Mouse (Mus musculus): ENCODE measurements around the gene Cdc42bpa. TPM values are rescaled to one million over a fixed set of nuclear protein-coding genes. Genes with fewer than 3 reads are reported as not detected.

Gene Cdc42bpa
- polyA plus RNA-seq, 1 experiment, result 80.2 TPM

DNA sequence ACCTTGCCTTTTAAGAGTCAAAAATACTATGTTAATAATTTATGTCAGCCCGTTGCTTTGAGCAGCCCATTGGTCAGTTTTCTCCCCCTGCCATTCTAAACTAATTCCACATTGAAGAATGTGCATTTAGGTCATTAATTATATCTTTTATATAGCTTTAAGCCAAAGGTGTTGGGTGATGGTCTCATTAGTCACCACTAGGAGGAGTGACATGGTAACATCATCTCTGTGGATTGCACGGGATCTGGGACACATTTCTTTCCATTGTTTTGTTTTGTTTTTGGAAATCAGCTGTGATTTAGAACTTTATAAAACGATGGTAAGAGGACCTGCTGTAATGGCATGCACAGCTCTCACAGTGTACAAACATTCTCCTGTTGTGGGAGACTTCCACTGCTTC is 171.1 kb downstream of the Cdc42bpa start:
- 65% methylated on average over 3 of the region's 3 CpGs for WGBS
- TF ChIP-seq POLR2A (IDR thresholded peaks at IDR 0.05; ENCODE audit: insufficient read depth, low read depth, low read length) (no peak), CTCF (IDR thresholded peaks at IDR 0.05; ENCODE audit: insufficient read depth, low read depth, low read length) (no peak)

GRCm38 (mm10) chr1:180132187-180132586 is 171.9 kb downstream of the Cdc42bpa start:
- Histone ChIP-seq H3K4me1 (ENCODE audit: control insufficient read depth, insufficient read depth, low read length) (no peaks in the 10 kb centered on the region), H3K4me3 (ENCODE audit: insufficient read depth, low read depth, low read length) (no peak overlapping the region), H3K27ac (ENCODE audit: insufficient read depth, low read depth, low read length) (no peak overlapping the region)
- TF ChIP-seq POLR2A (IDR thresholded peaks at IDR 0.05; ENCODE audit: insufficient read depth, low read depth, low read length), result no peak
- TF ChIP-seq CTCF (IDR thresholded peaks at IDR 0.05; ENCODE audit: insufficient read depth, low read depth, low read length), result no peak
- 92% methylated on average over 4 of the region's 4 CpGs for WGBS

More for the DNA sequence above, 171.1 kb downstream of the Cdc42bpa start:
- no peaks in the 10 kb centered on the region for H3K4me1 ChIP-seq (ENCODE audit: control insufficient read depth, insufficient read depth, low read length)
- H3K4me3 ChIP-seq (ENCODE audit: insufficient read depth, low read depth, low read length), result no peak overlapping the region
- no peak overlapping the region for H3K27ac ChIP-seq (ENCODE audit: insufficient read depth, low read depth, low read length)

- H3K27ac ChIP-seq (ENCODE audit: insufficient read depth, low read depth, low read length), result no peak overlapping the region
- TF ChIP-seq POLR2A (IDR thresholded peaks at IDR 0.05; ENCODE audit: insufficient read depth, low read depth, low read length) (no peak), CTCF (IDR thresholded peaks at IDR 0.05; ENCODE audit: insufficient read depth, low read depth, low read length) (no peak)
- peaks cover 11% of the 10 kb centered on the region for H3K4me1 ChIP-seq (ENCODE audit: control insufficient read depth, insufficient read depth, low read length)
- H3K4me3 ChIP-seq (ENCODE audit: insufficient read depth, low read depth, low read length), result no peak overlapping the region
- 55% methylated on average over 4 of the region's 4 CpGs for WGBS
Observed at GRCm38 (mm10) chr1:180139158-180139557, 178.9 kb downstream of the Cdc42bpa start.

DNA sequence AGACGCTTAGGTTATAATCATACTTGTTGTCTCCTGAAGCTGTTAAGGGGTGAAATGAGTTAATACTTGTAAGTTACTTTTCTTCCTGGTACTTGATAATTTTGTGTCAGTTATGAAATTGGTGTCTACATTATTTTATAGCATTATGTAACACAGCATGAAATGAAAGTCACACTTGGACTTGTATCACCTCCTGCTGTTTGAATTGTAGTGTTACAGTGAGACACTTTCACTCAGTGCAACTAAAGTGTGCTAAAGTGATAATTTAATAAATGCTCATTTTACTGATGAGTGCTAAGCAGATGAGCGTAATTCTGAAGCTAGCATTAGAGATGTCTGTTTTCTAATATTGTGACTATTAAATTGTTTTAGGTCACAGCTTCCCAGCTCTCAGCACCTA is 180.7 kb downstream of the Cdc42bpa start:
- H3K4me1 ChIP-seq (ENCODE audit: control insufficient read depth, insufficient read depth, low read length), result peaks cover 11% of the 10 kb centered on the region
- WGBS, result 67% methylated on average over 2 of the region's 2 CpGs
- H3K4me3 ChIP-seq (ENCODE audit: insufficient read depth, low read depth, low read length), result no peak overlapping the region
- TF ChIP-seq POLR2A (IDR thresholded peaks at IDR 0.05; ENCODE audit: insufficient read depth, low read depth, low read length) (no peak), CTCF (IDR thresholded peaks at IDR 0.05; ENCODE audit: insufficient read depth, low read depth, low read length) (no peak)
- H3K27ac ChIP-seq (ENCODE audit: insufficient read depth, low read depth, low read length), result no peak overlapping the region

- Histone ChIP-seq H3K4me3 (ENCODE audit: insufficient read depth, low read depth, low read length) (no peak overlapping the region), H3K4me1 (ENCODE audit: control insufficient read depth, insufficient read depth, low read length) (no peaks in the 10 kb centered on the region), H3K27ac (ENCODE audit: insufficient read depth, low read depth, low read length) (no peak overlapping the region)
- WGBS, result 85% methylated on average over 4 of the region's 4 CpGs
- TF ChIP-seq POLR2A (IDR thresholded peaks at IDR 0.05; ENCODE audit: insufficient read depth, low read depth, low read length), result no peak
- TF ChIP-seq CTCF (IDR thresholded peaks at IDR 0.05; ENCODE audit: insufficient read depth, low read depth, low read length), result no peak
Observed at GRCm38 (mm10) chr1:180148036-180148435, 187.8 kb downstream of the Cdc42bpa start.

GRCm38 (mm10) chr1:180148563-180148962 is 188.3 kb downstream of the Cdc42bpa start:
- H3K4me3 ChIP-seq (ENCODE audit: insufficient read depth, low read depth, low read length), result no peak overlapping the region
- H3K4me1 ChIP-seq (ENCODE audit: control insufficient read depth, insufficient read depth, low read length), result no peaks in the 10 kb centered on the region
- 92% methylated on average over 4 of the region's 4 CpGs for WGBS
- no peak for TF ChIP-seq POLR2A (IDR thresholded peaks at IDR 0.05; ENCODE audit: insufficient read depth, low read depth, low read length)
- no peak for TF ChIP-seq CTCF (IDR thresholded peaks at IDR 0.05; ENCODE audit: insufficient read depth, low read depth, low read length)
- no peak overlapping the region for H3K27ac ChIP-seq (ENCODE audit: insufficient read depth, low read depth, low read length)

DNA sequence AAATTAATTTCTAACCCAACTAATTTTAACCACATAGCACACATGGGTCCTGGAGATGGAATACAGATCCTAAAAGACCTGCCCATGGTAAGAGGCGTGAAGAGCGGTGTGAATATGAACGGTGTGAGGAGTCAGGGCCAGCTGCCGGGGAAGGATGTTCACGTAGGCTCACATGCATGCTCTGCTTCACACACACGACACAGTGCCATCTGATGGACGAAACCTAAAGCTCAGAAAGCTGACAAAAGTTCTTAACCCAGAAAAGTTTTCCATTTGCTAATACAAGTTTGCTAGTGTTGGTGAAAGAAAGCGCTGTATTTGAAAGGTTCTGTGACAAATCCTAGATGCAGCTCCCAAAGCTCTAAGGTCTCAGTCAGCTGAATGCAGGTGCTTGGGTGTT is 190.9 kb downstream of the Cdc42bpa start:
- no peaks in the 10 kb centered on the region for H3K4me1 ChIP-seq (ENCODE audit: control insufficient read depth, insufficient read depth, low read length)
- H3K4me3 ChIP-seq (ENCODE audit: insufficient read depth, low read depth, low read length), result no peak overlapping the region
- TF ChIP-seq POLR2A (IDR thresholded peaks at IDR 0.05; ENCODE audit: insufficient read depth, low read depth, low read length) (no peak), CTCF (IDR thresholded peaks at IDR 0.05; ENCODE audit: insufficient read depth, low read depth, low read length) (no peak)
- H3K27ac ChIP-seq (ENCODE audit: insufficient read depth, low read depth, low read length), result no peak overlapping the region
- WGBS, result 76% methylated on average over 8 of the region's 8 CpGs

- no peak overlapping the region for H3K4me3 ChIP-seq (ENCODE audit: insufficient read depth, low read depth, low read length)
- 87% methylated on average over 2 of the region's 2 CpGs for WGBS
- H3K4me1 ChIP-seq (ENCODE audit: control insufficient read depth, insufficient read depth, low read length), result no peaks in the 10 kb centered on the region
- H3K27ac ChIP-seq (ENCODE audit: insufficient read depth, low read depth, low read length), result no peak overlapping the region
- TF ChIP-seq POLR2A (IDR thresholded peaks at IDR 0.05; ENCODE audit: insufficient read depth, low read depth, low read length) (no peak), CTCF (IDR thresholded peaks at IDR 0.05; ENCODE audit: insufficient read depth, low read depth, low read length) (no peak)
Observed at GRCm38 (mm10) chr1:180158648-180159047, 198.4 kb downstream of the Cdc42bpa start.

GRCm38 (mm10) chr1:180160545-180160944 is 200.3 kb downstream of the Cdc42bpa start:
- TF ChIP-seq POLR2A (IDR thresholded peaks at IDR 0.05; ENCODE audit: insufficient read depth, low read depth, low read length) (no peak), CTCF (IDR thresholded peaks at IDR 0.05; ENCODE audit: insufficient read depth, low read depth, low read length) (no peak)
- no peaks in the 10 kb centered on the region for H3K4me1 ChIP-seq (ENCODE audit: control insufficient read depth, insufficient read depth, low read length)
- H3K4me3 ChIP-seq (ENCODE audit: insufficient read depth, low read depth, low read length), result no peak overlapping the region
- 88% methylated on average over 2 of the region's 2 CpGs for WGBS
- H3K27ac ChIP-seq (ENCODE audit: insufficient read depth, low read depth, low read length), result no peak overlapping the region

DNA sequence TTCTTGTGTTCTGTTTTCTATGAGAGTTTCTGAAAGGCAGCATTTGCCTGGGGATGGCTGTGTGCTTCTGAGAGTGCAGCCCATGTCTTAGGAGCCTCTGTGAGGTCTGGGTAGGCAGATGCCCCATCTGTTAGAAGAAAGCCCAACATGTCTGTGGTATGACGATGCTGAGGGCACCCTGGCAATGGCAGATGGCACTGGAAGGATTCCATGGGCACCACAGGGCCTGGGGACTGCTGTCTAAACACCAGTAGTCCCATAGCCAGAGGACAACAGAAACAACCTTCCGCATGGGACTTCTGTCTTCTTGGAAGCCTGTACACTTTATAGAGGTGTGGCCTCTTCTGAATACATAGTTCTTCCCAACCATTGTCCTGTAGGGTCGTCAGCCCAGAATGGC is 200.9 kb downstream of the Cdc42bpa start:
- Histone ChIP-seq H3K4me3 (ENCODE audit: insufficient read depth, low read depth, low read length) (no peak overlapping the region), H3K27ac (ENCODE audit: insufficient read depth, low read depth, low read length) (no peak overlapping the region), H3K4me1 (ENCODE audit: control insufficient read depth, insufficient read depth, low read length) (no peaks in the 10 kb centered on the region)
- 79% methylated on average over 3 of the region's 3 CpGs for WGBS
- TF ChIP-seq CTCF (IDR thresholded peaks at IDR 0.05; ENCODE audit: insufficient read depth, low read depth, low read length) (no peak), POLR2A (IDR thresholded peaks at IDR 0.05; ENCODE audit: insufficient read depth, low read depth, low read length) (no peak)

Data from olfactory bulb, adult 2 months (tissue).